Mouse (Mus musculus) brain, embryonic 14.5 days (tissue): ENCODE data around the gene Pola1.

ENCODE experiments used
- CTCF ChIP-seq: fragments of 200-500 bp; IDR thresholded peaks from 2 replicates; pipeline ENCODE4 v1.5.1; 2012; ENCODE audit warnings: inconsistent platforms, mild to moderate bottlenecking, moderate library complexity, borderline replicate concordance; ENCODE audit not compliant: insufficient read depth, insufficient read length; ENCODE audit errors: extremely low read depth
- POLR2A ChIP-seq: fragments of 200-500 bp; IDR thresholded peaks from 2 replicates; pipeline ENCODE4 v1.6.1; 2012; ENCODE audit warnings: mild to moderate bottlenecking, inconsistent platforms, borderline replicate concordance; ENCODE audit not compliant: poor library complexity, insufficient read depth, insufficient read length, severe bottlenecking; ENCODE audit errors: extremely low read depth

- TF ChIP-seq CTCF, result no peak
- TF ChIP-seq POLR2A, result no peak
Observed at GRCm38 (mm10) chrX:93502865-93503353, 129.0 kb downstream of the Pola1 start.
